Mouse (Mus musculus) embryonic fibroblast, embryonic 13.5 days (primary cell): Measurements from ENCODE around the gene Fam120a.

Experiments
- CTCF ChIP-seq: IDR thresholded peaks from 2 replicates; pipeline ENCODE4 v1.5.1; 2011; ENCODE audit warnings: mild to moderate bottlenecking, control low read depth, low read length, moderate library complexity, borderline replicate concordance; ENCODE audit not compliant: insufficient read depth
- POLR2A ChIP-seq: IDR thresholded peaks from 2 replicates; pipeline ENCODE4 v1.6.1; 2011; ENCODE audit warnings: low read depth, mild to moderate bottlenecking, control low read depth, low read length, moderate library complexity

DNA sequence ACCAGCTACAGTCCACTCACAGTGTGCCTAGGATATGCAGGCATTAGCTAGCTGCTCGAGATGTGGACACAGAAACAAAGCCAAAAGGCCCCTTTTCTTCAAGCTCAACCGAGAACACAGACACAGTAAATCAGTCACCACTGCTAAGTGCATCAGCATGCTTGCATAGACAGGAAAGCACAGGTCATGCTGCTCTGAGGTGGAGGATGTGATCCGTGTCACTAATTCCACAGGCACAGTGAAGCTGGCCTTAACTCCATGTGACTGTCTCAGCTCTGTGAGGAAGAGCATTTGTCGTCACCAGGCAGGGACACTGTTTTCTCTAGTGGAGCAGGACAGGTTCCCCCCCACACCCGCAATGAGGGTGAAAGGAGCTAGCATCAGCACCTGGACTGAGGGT lies 5.4 kb upstream of the Fam120a start:
- no peak for TF ChIP-seq CTCF
- TF ChIP-seq POLR2A: no peak
